Mouse (Mus musculus) kidney, embryonic 14.5 days (tissue): ENCODE data around the gene Cd59b. TPM values are rescaled to one million over a fixed set of nuclear protein-coding genes. Genes with fewer than 3 reads are reported as not detected.

Experiments used
- ATAC-seq: fragments of 200-750 bp; cut with Nextera tagmentation; 2 replicates; pipeline ENCODE4 v1.8.0; 2017; ENCODE audit warnings: moderate number of reproducible peaks, mild to moderate bottlenecking, moderate TSS enrichment, moderate library complexity; ENCODE audit not compliant: low FRiP score, low TSS enrichment
- H3K27ac ChIP-seq: fragments of 300-500 bp; sonication (generic); 2 replicates; pipeline ENCODE4 v1.5.1; 2014; ENCODE audit warnings: low read depth, mild to moderate bottlenecking, low read length, moderate library complexity, mixed read lengths
- H3K27me3 ChIP-seq: fragments of 300-500 bp; sonication (generic); 2 replicates; pipeline ENCODE4 v1.6.1; 2014; ENCODE audit warnings: mild to moderate bottlenecking, low read length; ENCODE audit not compliant: control insufficient read depth, insufficient read depth
- H3K36me3 ChIP-seq: fragments of 300-500 bp; sonication (generic); 2 replicates; pipeline ENCODE4 v1.6.1; 2014; ENCODE audit warnings: low read length, mixed read lengths; ENCODE audit not compliant: control insufficient read depth, insufficient read depth
- H3K4me1 ChIP-seq: fragments of 300-500 bp; sonication (generic); 2 replicates; pipeline ENCODE4 v1.6.1; 2014; ENCODE audit warnings: low read length, mixed read lengths; ENCODE audit not compliant: control insufficient read depth, insufficient read depth
- H3K4me2 ChIP-seq: fragments of 300-500 bp; sonication (generic); replicated peaks from 2 replicates; pipeline ENCODE4 v1.6.1; 2014; ENCODE audit warnings: low read depth, mild to moderate bottlenecking, low read length
- H3K4me3 ChIP-seq: fragments of 300-500 bp; sonication (generic); 2 replicates; pipeline ENCODE4 v1.5.1; 2014; ENCODE audit warnings: mild to moderate bottlenecking, low read length
- H3K9ac ChIP-seq: fragments of 300-500 bp; sonication (generic); 2 replicates; pipeline ENCODE4 v1.6.1; 2014; ENCODE audit warnings: low read depth, mild to moderate bottlenecking, low read length, moderate library complexity
- H3K9me3 ChIP-seq: fragments of 300-500 bp; sonication (generic); 2 replicates; pipeline ENCODE4 v1.6.1; 2016; ENCODE audit warnings: low read length; ENCODE audit not compliant: control insufficient read depth
- WGBS: fragments of 180-500 bp; shearing (Covaris S2); extraction: QIAGEN DNeasy Blood & Tissue Kit; methylation state at CpG from one replicate; pipeline ENCODE4 v1.1.7; 2014; 5-methylcytosine and 5-hydroxymethylcytosine counted together
- polyA plus RNA-seq: library from polyadenylated mRNA; unstranded; fragments of >200 nt; fragmentation: Nextera tagmentation; extraction: Ambion mirVana; gene quantifications from 2 replicates; pipeline ENCODE4 v1.2.1, GENCODE M21; 2014

Gene Cd59b
- polyA plus RNA-seq: 5.6 and 9.3 TPM in 2 replicates

GRCm38 (mm10) chr2:104069704-104070185 lies at the start of gene Cd59b:
Gene Cd59b (plus strand): TSS chr2:104069849.
- Histone ChIP-seq H3K9me3 (no peaks in the 10 kb centered on the region), H3K4me2 (peak within 1 kb of the TSS; percentile 56), H3K4me1 (no peaks in the 10 kb centered on the region), H3K9ac (peak within 1 kb of the TSS; percentile 31; the same call in 1 of the 2 replicates), H3K4me3 (peak within 1 kb of the TSS; percentile 40), H3K36me3 (no peaks in the 10 kb centered on the region), H3K27me3 (no peaks in the 10 kb centered on the region), H3K27ac (peak within 1 kb of the TSS; percentile 11; the same call in 1 of the 2 replicates)
- WGBS: 5% methylated on average over 13 of the region's 13 CpGs
- ATAC-seq: peak; percentile 93

- no peak for ATAC-seq
- Histone ChIP-seq H3K4me1 (no peaks in the 10 kb centered on the region), H3K27ac (no peak overlapping the region), H3K4me2 (no peak overlapping the region), H3K9me3 (no peaks in the 10 kb centered on the region), H3K4me3 (no peak overlapping the region), H3K9ac (no peak overlapping the region), H3K27me3 (no peaks in the 10 kb centered on the region), H3K36me3 (no peaks in the 10 kb centered on the region)
- WGBS: 86% methylated on average over 7 of the region's 7 CpGs
Measured at GRCm38 (mm10) chr2:104023096-104023495, 46.6 kb upstream of the Cd59b start.

GRCm38 (mm10) chr2:104024656-104025055 lies 45.0 kb upstream of the Cd59b start:
- WGBS: 94% methylated on average over 4 of the region's 4 CpGs
- Histone ChIP-seq H3K27ac (no peak overlapping the region), H3K9ac (no peak overlapping the region), H3K4me2 (no peak overlapping the region), H3K4me1 (peaks cover 11% of the 10 kb centered on the region), H3K9me3 (no peaks in the 10 kb centered on the region), H3K4me3 (no peak overlapping the region), H3K36me3 (no peaks in the 10 kb centered on the region), H3K27me3 (no peaks in the 10 kb centered on the region)
- no peak for ATAC-seq

- H3K36me3 ChIP-seq: no peaks in the 10 kb centered on the region; the same call in 1 of the 2 replicates
- H3K4me3 ChIP-seq: peak within 1 kb of the TSS; percentile 98
- H3K9me3 ChIP-seq: no peaks in the 10 kb centered on the region
- H3K27ac ChIP-seq: peak within 1 kb of the TSS; percentile 55; the same call in 1 of the 2 replicates
- peak within 1 kb of the TSS; percentile 95 for H3K9ac ChIP-seq
- under 1% methylated on average over 42 of the region's 44 CpGs for WGBS
- peak within 1 kb of the TSS; percentile 84 for H3K4me2 ChIP-seq
- H3K27me3 ChIP-seq: no peaks in the 10 kb centered on the region
- peaks cover 14% of the 10 kb centered on the region for H3K4me1 ChIP-seq
- peak; percentile 96 for ATAC-seq
Measured at GRCm38 (mm10) chr2:104027458-104028138, 42.1 kb upstream of the Cd59b start, which contains the start of gene Fbxo3. Gene Fbxo3 (plus strand): TSS chr2:104027721.

- no peak; the same call in 1 of the 2 replicates for ATAC-seq
- under 1% methylated on average over 32 of the region's 32 CpGs for WGBS
Measured at GRCm38 (mm10) chr2:104028139-104028723, 41.4 kb upstream of the Cd59b start, which contains the start of gene 4931422A03Rik. Gene 4931422A03Rik (minus strand): TSS chr2:104028361.

GRCm38 (mm10) chr2:104029074-104029473 lies 40.6 kb upstream of the Cd59b start:
- H3K9me3 ChIP-seq: no peaks in the 10 kb centered on the region
- H3K27ac ChIP-seq: no peak overlapping the region
- no peak overlapping the region for H3K9ac ChIP-seq
- WGBS: 73% methylated on average over 2 of the region's 2 CpGs
- H3K4me1 ChIP-seq: peaks cover 14% of the 10 kb centered on the region
- no peaks in the 10 kb centered on the region for H3K27me3 ChIP-seq
- H3K4me2 ChIP-seq: peak overlapping the region; percentile 84
- no peak for ATAC-seq
- H3K36me3 ChIP-seq: peaks cover 6% of the 10 kb centered on the region; the same call in 1 of the 2 replicates
- H3K4me3 ChIP-seq: peak overlapping the region; percentile 98

More at GRCm38 (mm10) chr2:104028139-104028723, 41.4 kb upstream of the Cd59b start, which contains the start of gene 4931422A03Rik:
- H3K9me3 ChIP-seq: no peaks in the 10 kb centered on the region
- peak within 1 kb of the TSS; percentile 98 for H3K4me3 ChIP-seq
- peak within 1 kb of the TSS; percentile 95 for H3K9ac ChIP-seq
- peaks cover 14% of the 10 kb centered on the region for H3K4me1 ChIP-seq
- H3K4me2 ChIP-seq: peak within 1 kb of the TSS; percentile 84
- peak within 1 kb of the TSS; percentile 55; the same call in 1 of the 2 replicates for H3K27ac ChIP-seq
- no peaks in the 10 kb centered on the region for H3K27me3 ChIP-seq
- H3K36me3 ChIP-seq: no peaks in the 10 kb centered on the region; the same call in 1 of the 2 replicates

- Histone ChIP-seq H3K4me3 (no peak overlapping the region), H3K27me3 (no peaks in the 10 kb centered on the region), H3K9ac (no peak overlapping the region), H3K4me2 (no peak overlapping the region), H3K36me3 (peaks cover 10% of the 10 kb centered on the region; the same call in 1 of the 2 replicates), H3K9me3 (no peaks in the 10 kb centered on the region), H3K27ac (no peak overlapping the region), H3K4me1 (peaks cover 14% of the 10 kb centered on the region)
- no peak for ATAC-seq
- 75% methylated on average over 3 of the region's 3 CpGs for WGBS
Measured at GRCm38 (mm10) chr2:104030381-104030780, 39.3 kb upstream of the Cd59b start.

- Histone ChIP-seq H3K4me2 (no peak overlapping the region), H3K4me1 (peaks cover 14% of the 10 kb centered on the region), H3K9me3 (no peaks in the 10 kb centered on the region), H3K36me3 (peaks cover 26% of the 10 kb centered on the region), H3K27me3 (no peaks in the 10 kb centered on the region), H3K27ac (no peak overlapping the region), H3K4me3 (no peak overlapping the region), H3K9ac (no peak overlapping the region)
- no peak for ATAC-seq
- WGBS: 85% methylated on average over 3 of the region's 3 CpGs
Measured at GRCm38 (mm10) chr2:104032056-104032455, 37.6 kb upstream of the Cd59b start.
